Comparison of ENCODE assay signal across 21 mouse cellular contexts in genomic region chr14:12107991-12108390, GRCm38 (mm10).
DNase-seq lines count a peak whose midpoint lies in the region; ATAC-seq and TF ChIP-seq lines count a peak whose summit lies in the region.
"Had no signal": no experiment of that assay in that cellular context is flagged by ENCODE, and none has a peak within 500 bp of the region (broad histone marks: within the 10 kb centered on the region; RNA-seq: fewer than 3 reads in every experiment).

No protein-coding gene starts in this region.

- no peak overlapping the region for H3K4me2 ChIP-seq in intestine, embryonic 16.5 days (ENCODE audit: low read depth, low read length)
- no peak overlapping the region for H3K4me2 ChIP-seq in intestine, embryonic 15.5 days (replicated peaks)
- H3K4me2 ChIP-seq: embryonic facial prominence, embryonic 12.5 days; heart, embryonic 11.5 days; hindbrain, embryonic 12.5 days; kidney, embryonic 15.5 days; liver, embryonic 13.5 days; lung, embryonic 15.5 days; midbrain, embryonic 13.5 days had no signal

- no peak for DNase-seq in layer of hippocampus, adult 2 months (ENCODE audit: low spot score in 2 of 2)
- no peak for DNase-seq in layer of hippocampus, adult 9-11 months
- peak; percentile 8 for DNase-seq in thymus, postnatal 4 days
- no peak for DNase-seq in thymus, postnatal 36 days
- no peak for DNase-seq in yolk sac, embryonic 10.5 days (ENCODE audit: low spot score)
- DNase-seq: adrenal gland, postnatal 25 days; B cell, adult 2 months; cerebellum, adult 9-11 months; heart, postnatal 14 days; liver, embryonic 13.5 days; thymus, adult 18-20 months had no signal

- H3K36me3 ChIP-seq in intestine, embryonic 16.5 days (ENCODE audit: control insufficient read depth, insufficient read depth, low read length): no peaks in the 10 kb centered on the region
- no peaks in the 10 kb centered on the region for H3K36me3 ChIP-seq in intestine, embryonic 15.5 days
- H3K36me3 ChIP-seq: embryonic facial prominence, embryonic 12.5 days; hindbrain, embryonic 12.5 days; liver, embryonic 13.5 days; lung, embryonic 15.5 days; midbrain, embryonic 13.5 days had no signal

- no peak for TF ChIP-seq POLR2A in cortical plate, adult 2 months (IDR thresholded peaks at IDR 0.05; ENCODE audit: extremely low read depth, insufficient read depth, low read length)

- 0 out of 2 replicates have a peak overlapping the region, but pooled peaks have one; percentile 14 for H3K27ac ChIP-seq in intestine, embryonic 16.5 days (ENCODE audit: low read length)
- no peak overlapping the region for H3K27ac ChIP-seq in intestine, embryonic 15.5 days
- H3K27ac ChIP-seq in layer of hippocampus, adult 2 months: peak overlapping the region; percentile 71
- peak overlapping the region; percentile 18; the same call in 1 of the 2 replicates for H3K27ac ChIP-seq in cortical plate, adult 2 months (ENCODE audit: insufficient read depth, low read length)
- H3K27ac ChIP-seq: embryonic facial prominence, embryonic 12.5 days; hindbrain, embryonic 12.5 days; kidney, embryonic 15.5 days; liver, embryonic 13.5 days; lung, embryonic 15.5 days; midbrain, embryonic 13.5 days had no signal

- 71% methylated on average over 7 of the region's 7 CpGs for WGBS in intestine, embryonic 16.5 days
- 69% methylated on average over 7 of the region's 7 CpGs for WGBS in intestine, embryonic 15.5 days

- H3K9ac ChIP-seq in intestine, embryonic 16.5 days (ENCODE audit: low read depth, low read length): no peak overlapping the region
- no peak overlapping the region for H3K9ac ChIP-seq in intestine, embryonic 15.5 days
- H3K9ac ChIP-seq: embryonic facial prominence, embryonic 12.5 days; hindbrain, embryonic 12.5 days; kidney, embryonic 15.5 days; liver, embryonic 13.5 days; lung, embryonic 15.5 days; midbrain, embryonic 13.5 days had no signal

- H3K4me3 ChIP-seq in intestine, embryonic 16.5 days (ENCODE audit: low read length): no peak overlapping the region
- H3K4me3 ChIP-seq in intestine, embryonic 15.5 days (replicated peaks): no peak overlapping the region
- no peak overlapping the region for H3K4me3 ChIP-seq in layer of hippocampus, adult 2 months
- H3K4me3 ChIP-seq in cortical plate, adult 2 months (ENCODE audit: insufficient read depth, low read length): no peak overlapping the region
- H3K4me3 ChIP-seq: embryonic facial prominence, embryonic 12.5 days; hindbrain, embryonic 12.5 days; kidney, embryonic 15.5 days; liver, embryonic 13.5 days; lung, embryonic 15.5 days; midbrain, embryonic 13.5 days had no signal

- no peaks in the 10 kb centered on the region for H3K27me3 ChIP-seq in intestine, embryonic 16.5 days (replicated peaks; ENCODE audit: control insufficient read depth, insufficient read depth, low read length)
- no peaks in the 10 kb centered on the region for H3K27me3 ChIP-seq in intestine, embryonic 15.5 days (replicated peaks)
- H3K27me3 ChIP-seq: CH12.LX; embryonic facial prominence, embryonic 12.5 days; hindbrain, embryonic 12.5 days; kidney, embryonic 15.5 days; liver, embryonic 13.5 days; lung, embryonic 15.5 days; midbrain, embryonic 13.5 days had no signal

- ATAC-seq in intestine, embryonic 16.5 days: no peak
- no peak for ATAC-seq in intestine, embryonic 15.5 days
- ATAC-seq: midbrain, embryonic 13.5 days had no signal

- TF ChIP-seq CTCF in layer of hippocampus, adult 2 months (conservative IDR thresholded peaks at IDR 0.05): 0 out of 2 replicates have a peak, but pooled peaks have one; percentile 8
- no peak for TF ChIP-seq CTCF in cortical plate, adult 2 months (IDR thresholded peaks at IDR 0.05; ENCODE audit: extremely low read depth, insufficient read depth, low read length)

- H3K9me3 ChIP-seq in intestine, embryonic 16.5 days (ENCODE audit: control insufficient read depth, low read length): no peaks in the 10 kb centered on the region
- no peaks in the 10 kb centered on the region for H3K9me3 ChIP-seq in intestine, embryonic 15.5 days
- H3K9me3 ChIP-seq: embryonic facial prominence, embryonic 12.5 days; hindbrain, embryonic 12.5 days; kidney, embryonic 15.5 days; liver, embryonic 13.5 days; lung, embryonic 15.5 days; midbrain, embryonic 13.5 days had no signal

- no peaks in the 10 kb centered on the region; the same call in 1 of the 2 replicates for H3K4me1 ChIP-seq in intestine, embryonic 16.5 days (ENCODE audit: control insufficient read depth, insufficient read depth, low read length)
- H3K4me1 ChIP-seq in intestine, embryonic 15.5 days (replicated peaks): 0 out of 2 replicates have a peak, but pooled peaks cover 3% of the 10 kb centered on the region
- no peaks in the 10 kb centered on the region for H3K4me1 ChIP-seq in cortical plate, adult 2 months (ENCODE audit: control insufficient read depth, insufficient read depth, low read length)
- H3K4me1 ChIP-seq: embryonic facial prominence, embryonic 12.5 days; hindbrain, embryonic 12.5 days; midbrain, embryonic 13.5 days had no signal
